Mouse (Mus musculus) erythroid progenitor cell, adult 5-6 weeks (primary cell): ENCODE data around the gene Plekha6. TPM values are rescaled to one million over a fixed set of nuclear protein-coding genes. Genes with fewer than 3 reads are reported as not detected.

Source experiments
- ATAC-seq: replicated peaks from 2 replicates; pipeline ENCODE4 v1.8.0; 2016; ENCODE audit warnings: moderate number of reproducible peaks, mild to moderate bottlenecking, moderate TSS enrichment, inconsistent platforms; ENCODE audit not compliant: poor library complexity, low FRiP score, severe bottlenecking
- total RNA-seq, 2 experiments: library from RNA; stranded (forward) in 1 of 2; stranded (reverse) in 1 of 2; fragments of 150-400 nt in 1 of 2; fragments of 186-747, 209-891 nt in 1 of 2; gene quantifications; 2 replicates each; pipeline versions ENCODE4 v1.2.3 to v1.2.4; 2015 to 2017; ENCODE audit warnings: low replicate concordance in 2 of 2

Plekha6 gene
- total RNA-seq, 2 experiments from 2014 or later: not detected

DNA sequence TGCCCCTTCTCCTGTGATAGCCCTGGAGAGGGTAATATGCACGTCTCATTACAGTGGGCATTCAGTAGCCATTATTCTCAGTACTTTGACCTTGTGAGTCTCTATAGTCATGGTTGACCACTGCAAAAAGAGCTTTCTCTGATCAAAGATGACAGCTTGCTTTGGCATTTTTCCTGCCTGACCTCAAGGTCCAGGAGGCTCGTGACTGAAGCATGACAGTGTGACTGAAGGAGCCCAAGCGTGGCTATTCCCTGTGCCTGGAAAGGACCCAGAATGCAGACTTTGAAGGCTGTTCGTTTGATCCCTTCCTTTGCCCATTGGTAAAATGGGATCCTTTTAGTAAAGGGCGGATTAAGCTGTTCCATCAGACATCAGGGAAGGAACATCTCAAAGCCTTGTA, 71.9 kb downstream of the Plekha6 start:
- no peak for ATAC-seq

DNA sequence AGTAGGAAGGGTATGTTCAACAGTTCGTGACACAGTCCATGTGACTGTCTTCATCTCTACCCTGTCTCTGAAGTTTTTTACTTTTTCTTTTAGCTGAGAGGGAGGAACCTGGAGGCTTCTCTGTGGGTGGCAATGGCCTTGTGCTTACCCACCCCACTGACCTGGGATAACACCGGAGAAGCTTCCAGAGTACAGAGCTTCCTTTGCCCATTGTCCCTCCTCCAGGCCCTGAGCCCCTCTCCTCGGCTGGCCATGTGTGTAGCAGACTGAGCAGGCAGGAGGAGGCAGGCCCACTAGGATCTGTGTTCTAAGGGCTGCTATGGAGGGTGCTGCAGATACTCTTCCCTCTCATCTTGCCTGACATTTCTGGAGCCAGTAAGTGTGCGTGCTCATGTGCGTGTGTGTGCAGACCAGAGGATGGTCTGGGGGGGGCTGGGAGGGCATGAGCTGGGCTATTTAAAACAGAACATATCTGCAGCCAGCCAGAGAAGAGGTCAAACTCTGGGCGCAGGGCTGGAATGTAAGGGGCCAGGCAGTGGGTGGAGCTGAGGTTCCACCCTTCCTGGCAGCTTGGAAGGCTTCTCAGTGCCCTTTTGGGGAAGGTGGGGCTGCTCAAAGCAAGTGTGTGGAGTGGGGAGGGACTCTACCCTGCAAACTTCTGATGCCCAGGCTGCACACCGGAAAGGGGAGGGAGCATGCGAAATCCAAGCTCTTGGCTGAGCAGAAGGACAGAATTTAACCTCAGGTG, 72.9 kb downstream of the Plekha6 start:
- ATAC-seq: 0 out of 2 replicates have a peak, but pooled peaks have one; percentile 30

DNA sequence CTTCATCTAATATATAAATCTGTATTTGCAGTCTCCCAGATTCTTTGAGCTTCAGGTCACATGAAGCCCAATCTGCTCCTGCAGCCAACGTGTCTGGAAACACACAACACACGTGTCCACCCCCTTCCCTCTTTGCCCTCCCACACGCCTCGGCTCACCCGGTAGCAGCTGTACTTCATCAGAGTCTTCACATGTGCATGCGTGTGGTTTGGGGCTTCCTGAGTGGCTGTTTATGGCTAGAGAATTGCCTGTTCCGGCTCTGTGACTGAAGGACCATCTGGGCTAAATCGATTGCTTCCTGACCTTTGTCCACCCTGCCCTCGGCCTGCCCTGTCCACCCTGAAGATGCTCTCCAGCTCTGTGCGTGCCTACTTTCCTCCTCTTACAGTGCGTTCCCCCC, 73.7 kb downstream of the Plekha6 start:
- ATAC-seq: no peak

DNA sequence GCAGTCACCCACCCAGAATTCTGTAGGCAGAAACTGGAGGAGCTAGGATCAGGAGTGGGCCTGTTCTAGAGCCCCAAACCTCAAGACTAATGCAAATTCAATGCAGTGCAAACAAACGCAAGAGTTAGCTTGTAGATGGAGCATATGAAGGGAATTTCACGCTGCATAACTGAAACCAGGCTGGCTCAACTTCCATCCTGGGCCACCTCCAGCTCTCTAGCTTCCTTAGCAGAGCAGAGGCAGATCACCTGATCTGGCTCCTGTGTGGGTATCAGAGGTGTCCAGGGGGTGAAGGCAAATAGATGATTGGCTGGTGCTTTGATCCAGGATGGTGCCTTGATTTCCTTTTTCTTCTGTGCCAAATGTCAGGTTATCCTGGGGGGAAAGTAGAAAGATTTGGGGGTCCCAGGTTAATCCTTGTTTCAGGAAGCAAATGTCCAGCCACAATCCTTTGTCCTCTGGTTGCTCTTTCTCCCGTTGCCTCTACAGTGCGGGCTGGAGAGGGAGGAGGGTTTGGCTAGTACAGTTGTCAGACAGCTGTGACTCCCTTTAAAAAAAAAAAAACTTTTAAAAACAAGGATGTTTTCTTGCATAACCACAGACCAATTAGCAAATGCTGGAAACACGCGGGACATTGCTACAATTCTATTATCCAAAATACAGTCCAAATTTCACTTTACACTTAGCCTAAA, 75.3 kb downstream of the Plekha6 start:
- no peak for ATAC-seq

DNA sequence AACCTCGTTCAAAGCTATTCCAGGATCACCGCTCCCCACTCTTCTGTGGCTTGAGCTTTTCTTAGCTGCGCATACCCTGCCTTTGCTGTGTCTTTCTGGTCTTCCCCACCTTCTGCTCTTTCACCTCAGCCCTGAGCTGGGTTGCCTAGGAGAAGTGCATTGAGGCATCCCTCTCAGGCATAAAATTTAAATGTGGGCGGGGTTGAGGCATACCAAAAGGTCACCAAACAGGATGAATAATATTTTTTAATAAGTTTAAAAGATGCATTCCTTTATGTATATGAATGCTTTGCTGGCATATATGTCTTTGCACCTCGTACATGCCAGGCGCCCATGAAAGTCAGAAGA, 75.8 kb downstream of the Plekha6 start:
- ATAC-seq: no peak

DNA sequence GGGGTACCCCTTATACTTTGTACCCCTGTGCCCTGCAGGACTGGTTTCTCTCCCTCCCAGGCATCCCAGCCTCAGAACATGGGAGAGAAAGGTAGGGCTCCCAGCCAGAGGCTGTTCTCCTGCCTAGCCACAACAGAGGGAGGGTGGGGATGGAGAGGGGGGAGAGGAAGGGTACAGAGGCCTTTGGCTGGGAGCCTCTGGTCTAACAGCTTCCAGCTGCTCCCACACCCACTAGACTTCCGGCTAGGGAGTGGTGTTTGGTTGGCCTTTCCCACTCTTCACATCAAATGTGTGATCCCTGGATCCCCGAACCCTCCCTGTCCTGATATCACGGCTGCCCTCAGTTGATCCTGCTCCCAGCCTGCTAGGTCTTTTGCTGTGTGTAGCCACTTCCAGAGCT, 76.9 kb downstream of the Plekha6 start:
- ATAC-seq: no peak

DNA sequence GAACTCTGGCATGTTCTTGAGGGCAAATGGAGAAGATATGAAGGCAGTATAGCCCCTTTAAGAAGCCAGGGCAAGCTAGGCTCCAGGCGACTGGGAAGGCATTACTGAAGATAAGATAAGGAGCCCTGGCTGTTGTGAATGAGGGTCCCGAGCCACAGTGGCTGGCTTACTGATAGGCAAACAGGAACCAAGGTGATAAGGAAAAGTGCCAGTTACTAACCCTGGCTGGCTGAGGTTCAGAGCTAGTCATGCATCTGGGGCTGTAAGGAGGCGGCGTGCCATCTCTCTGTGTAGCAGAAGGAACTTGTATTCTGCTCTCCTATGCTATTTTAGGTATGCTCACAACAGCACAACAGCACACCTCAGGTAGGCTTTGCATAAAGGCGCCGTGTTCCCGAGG, 80.7 kb downstream of the Plekha6 start:
- peak; percentile 69 for ATAC-seq

DNA sequence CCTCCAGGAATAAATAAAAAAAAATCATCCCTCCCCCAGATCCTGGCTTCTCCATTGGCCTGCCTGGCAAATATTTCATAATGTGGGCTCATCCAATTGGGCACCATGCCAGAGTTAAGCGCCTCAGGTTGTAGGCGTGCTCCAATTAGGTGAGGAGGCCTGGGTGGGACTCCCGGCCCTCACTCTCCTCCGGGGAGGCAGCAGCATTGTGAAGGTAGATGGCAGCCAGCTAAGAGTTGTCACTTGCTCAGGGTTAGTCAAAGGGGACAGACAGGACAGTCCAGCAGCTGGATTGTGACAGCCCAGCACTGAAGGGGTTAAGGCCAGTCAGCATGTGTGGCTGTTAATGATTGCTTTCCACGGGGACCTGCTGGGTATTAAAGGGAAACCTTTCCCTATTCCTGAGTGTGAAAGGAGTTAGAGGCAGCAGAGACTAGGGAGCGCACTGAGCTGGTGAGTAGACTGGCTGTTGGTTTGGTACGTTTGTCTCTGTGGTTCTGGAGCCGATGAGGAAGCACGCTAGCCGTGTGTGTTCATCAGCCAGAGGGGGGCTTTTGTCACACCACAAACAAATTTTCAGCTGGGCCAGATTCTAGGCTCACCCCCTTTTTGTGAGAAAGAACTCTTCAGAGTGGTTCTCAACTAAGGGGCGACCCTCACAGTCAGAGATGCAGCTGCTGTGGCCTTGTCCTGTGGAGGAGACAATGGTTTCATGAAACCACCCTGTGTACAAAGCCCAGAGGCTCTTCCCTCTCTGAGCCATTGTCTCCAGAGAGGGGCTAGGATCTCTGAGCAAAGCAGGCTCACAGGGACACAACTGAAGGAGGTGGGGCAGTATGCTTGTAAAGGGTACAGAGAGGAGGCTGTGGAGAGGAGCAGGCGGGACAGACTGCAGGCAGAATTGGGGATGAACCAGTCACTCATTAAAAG, 81.9 kb downstream of the Plekha6 start:
- ATAC-seq: peak; percentile 60

DNA sequence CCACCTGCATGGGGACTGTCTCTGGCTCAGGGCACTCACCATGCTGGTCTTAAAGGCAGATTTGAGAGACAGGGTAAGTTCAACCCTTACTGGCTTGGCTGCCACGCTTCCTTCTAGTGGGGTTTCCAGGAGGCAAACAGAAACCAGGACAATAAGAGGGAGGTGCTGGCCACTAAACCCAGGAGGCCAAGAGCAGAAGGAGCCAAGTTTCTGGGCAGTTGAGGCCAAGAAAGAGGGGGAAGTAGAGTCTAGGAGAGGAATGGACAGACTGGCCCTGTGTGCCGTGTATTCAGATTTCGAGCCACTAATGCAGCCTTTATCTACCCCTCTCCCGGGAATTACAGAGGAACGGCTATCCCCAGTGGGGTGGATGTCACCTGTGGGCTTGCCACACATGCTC, 83.2 kb downstream of the Plekha6 start:
- no peak for ATAC-seq

DNA sequence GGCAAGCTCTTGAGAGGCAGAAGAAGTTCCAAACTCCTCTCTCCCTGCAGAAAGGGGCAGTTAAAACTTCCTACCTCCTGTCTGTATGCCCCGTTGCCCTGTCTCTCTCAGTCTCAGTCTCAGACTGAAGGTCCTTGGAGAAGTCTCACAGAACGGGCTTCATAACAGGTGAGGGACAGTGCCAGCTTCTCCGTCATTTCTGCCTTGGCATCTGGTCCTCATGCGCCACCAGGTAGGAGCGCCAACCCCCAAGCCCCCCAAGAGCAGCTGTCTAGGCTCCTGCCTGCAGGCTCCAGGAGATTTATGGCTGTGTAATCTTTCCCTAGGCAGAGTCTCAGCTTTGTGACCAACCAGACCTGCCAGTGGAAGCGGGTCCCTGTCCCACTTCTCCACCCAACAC, 86.8 kb downstream of the Plekha6 start:
- ATAC-seq: no peak

DNA sequence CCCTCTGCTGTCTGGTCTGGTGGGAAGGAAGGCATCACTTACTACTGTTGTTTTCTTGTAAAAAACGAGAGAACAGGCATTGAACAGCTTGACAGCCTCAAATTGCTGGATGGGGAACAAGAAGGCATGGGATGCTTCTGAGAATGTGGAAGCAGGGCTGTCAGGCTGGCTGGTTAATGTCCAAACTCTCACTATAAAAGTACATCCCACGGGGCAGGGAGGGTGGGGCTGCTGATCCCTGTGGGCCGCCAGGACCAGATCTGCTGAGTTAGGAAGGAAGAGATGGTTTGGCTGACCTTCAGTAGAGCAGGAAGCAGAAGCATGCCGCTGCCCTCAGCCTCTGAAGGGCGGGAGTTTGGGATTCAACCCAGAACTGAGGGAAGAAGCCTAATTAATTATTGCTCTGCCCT, 87.6 kb downstream of the Plekha6 start:
- no peak for ATAC-seq

DNA sequence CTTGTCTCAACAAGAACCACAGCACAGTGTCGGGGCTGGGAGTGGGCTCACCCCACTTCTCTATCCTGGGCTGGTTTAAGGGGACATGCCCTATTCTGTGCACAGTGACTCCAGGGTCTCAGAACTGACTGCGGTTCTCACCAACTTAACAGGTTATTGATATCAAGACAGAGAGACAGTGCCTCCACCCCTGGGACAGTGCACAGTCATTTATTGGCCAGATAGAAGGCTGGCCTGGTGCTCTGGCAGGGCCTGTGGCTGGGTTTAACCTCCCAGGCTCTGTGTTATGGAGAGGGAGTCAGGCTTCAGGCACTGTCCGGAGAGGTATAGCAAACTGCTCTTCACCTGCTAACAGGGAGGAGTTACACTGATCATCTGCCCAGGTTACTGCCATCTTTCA, 88.2 kb downstream of the Plekha6 start:
- no peak for ATAC-seq

DNA sequence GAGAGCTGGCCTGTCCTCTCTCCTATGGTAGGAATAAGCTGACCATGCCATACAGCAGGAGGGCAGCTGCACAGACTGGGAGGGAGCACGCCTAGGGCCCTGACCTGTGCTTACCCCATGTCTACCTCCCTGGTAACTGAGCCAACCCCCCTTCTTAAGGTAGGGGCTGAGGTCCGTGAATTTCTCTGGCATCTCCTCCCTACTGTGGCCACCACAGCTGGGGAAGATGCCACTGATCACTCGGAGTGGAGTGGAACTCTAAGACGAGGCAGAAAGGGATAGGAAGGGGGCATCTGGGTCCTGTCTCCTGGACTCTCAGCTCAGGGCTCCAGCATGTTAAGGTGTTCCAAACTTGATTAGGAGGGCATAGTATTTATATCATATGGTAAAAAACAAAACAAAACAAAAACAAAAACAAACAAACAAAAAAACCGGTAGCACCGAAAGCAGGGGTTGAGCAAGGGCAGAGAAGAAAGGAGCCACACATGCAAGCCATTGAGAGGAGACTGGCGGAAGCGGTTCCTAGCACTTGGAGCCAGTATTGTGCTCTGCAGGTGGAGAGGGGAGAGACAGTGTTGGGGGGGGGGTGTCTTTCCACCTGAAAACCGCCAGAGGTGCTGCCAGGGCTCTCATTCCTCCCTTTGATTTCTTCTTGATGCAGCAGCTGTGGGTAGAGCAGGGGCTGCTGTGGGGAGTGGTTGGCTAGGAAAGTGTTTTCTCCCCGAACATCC, 89.0 kb downstream of the Plekha6 start:
- no peak for ATAC-seq

DNA sequence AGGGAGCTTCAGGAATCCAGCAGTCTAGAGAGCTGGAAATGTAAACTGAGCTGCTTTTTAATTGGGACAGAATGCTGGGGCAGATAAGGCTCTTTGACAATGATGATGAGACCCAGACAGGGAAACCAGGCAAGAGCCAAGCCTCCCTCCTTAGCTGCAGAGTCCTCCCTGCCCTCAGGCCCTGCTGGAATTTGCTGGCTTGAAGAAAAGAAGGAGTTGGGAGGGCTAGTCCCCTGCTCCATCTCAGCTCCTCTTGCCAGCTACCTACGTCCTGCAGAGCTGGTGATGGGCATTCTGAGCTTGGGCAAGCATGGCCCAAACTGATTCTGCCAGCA, 89.5 kb downstream of the Plekha6 start:
- no peak for ATAC-seq

DNA sequence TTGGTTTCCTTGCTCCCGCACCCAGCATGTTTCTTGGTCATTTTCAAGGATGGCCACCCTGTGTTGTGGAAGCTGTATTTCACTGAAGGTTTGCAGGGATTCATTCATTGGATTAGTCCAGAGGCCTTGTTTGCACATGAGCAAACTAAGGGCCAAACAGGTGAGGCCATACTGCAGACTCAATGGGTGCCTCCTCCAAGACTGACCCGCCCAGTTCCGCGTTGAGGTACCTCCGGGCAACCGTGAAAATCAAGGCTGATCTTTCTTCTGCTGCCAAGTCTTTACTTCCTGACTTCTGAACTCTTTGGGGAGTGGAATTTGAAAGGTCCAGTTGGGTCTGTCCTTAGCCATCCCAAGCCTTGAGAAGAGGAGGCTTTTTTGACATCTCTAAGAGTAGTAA, 90.2 kb downstream of the Plekha6 start:
- ATAC-seq: no peak

DNA sequence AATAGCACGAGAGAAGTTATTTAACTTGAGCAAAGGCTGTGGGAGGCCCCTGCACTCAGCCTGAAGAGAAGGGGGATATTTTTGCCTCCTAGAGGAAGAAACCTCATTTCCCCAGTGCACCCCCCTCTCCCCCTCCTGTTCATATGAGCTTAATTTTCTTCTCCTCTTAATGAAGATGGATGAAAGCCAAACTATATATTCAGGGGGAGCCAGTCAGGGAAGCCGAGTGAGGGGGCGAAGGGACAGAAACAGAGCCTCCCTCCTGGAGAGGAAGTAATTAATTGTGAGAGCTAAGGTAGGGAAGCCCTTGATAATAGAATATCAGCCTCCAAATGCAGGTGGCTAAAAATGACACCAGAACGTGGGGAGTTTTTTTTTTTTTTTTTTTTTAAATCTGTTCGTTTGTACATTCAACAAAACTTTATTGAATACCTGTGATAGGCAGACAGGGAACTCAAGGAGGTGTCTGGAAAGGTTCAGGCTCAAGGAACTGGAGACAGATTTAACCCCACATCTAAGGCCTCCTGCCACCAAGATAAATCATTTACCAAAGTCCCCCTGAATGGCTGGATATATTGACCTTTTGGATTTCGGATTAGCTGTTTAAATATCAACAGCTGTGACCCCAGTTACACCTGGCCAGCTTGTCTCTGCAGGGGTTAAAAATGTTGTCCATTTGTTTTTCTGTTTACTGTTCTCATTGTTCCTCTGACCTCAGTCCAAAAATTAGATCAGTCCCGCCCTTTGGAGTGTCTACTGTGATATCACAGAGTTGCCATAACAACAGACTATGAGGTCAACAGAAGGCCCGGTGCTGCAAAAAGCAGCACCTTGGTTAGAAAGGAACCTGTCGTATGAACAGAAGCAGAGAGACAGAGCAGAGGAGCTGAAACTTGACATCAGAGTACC, 91.1 kb downstream of the Plekha6 start:
- ATAC-seq: no peak

DNA sequence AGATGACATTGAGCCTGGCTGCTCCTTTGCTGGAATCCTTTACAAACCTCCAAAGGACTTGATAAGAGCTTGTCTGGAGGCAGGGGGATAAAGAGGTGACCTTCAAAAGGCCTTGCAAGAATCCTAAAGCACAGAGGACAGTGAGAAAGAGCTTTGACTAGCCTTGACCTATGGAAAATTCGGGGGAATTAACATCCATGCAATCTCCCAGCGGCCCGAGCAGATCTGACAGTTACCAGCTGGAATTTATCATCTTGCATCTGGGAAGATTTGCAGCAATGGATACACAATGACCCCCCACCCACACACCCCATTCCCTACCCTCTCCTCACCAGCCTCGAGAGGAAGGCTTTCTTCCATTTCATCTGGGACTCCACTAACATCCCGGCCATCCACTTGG, 91.8 kb downstream of the Plekha6 start:
- ATAC-seq: no peak

DNA sequence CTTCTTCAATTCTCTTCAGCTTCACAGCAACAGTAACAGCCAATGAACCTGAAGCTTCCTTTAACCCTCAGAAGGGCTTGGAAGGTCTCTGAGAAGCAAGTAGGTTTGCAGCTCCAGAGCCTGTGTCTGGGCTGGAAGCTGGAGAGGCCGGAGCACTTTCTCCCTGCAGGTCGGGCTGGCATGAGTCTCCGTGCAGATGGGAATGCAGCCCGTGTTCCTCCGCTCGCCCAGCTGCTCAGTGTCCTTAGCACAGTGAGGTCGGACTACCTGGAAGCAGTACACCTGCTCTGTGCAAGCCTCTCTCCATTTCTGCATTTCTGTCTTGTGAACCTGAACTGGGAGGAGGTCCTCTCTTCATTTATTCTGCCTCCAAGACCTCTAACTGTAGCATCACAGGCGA, 92.3 kb downstream of the Plekha6 start:
- no peak for ATAC-seq

DNA sequence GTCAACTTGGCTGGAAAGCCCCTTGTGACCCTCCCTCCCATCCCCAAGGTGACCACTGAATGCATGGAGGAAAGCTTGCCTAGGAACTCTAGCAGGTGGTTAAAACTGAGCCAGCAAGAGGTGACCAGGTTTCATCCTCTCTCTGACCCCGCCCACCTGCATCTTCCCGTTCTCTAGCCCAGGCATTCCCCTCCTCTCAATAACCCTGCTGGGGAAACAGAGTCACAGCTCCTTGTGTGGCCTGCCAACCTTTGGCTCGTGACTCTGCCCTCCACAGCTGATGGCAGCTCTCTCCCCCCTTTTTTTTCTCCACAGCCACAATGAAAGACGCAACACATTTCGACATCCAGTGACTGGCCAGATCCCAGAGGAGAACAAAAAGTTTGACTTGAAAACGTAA, 94.7 kb downstream of the Plekha6 start:
- no peak for ATAC-seq
